Mouse (Mus musculus) adrenal gland, postnatal 25 days (tissue): ENCODE results near the gene Cmbl. TPM values are rescaled to one million over a fixed set of nuclear protein-coding genes. Genes with fewer than 3 reads are reported as not detected.

ENCODE experiments used
- DNase-seq: peaks from one replicate; pipeline ENCODE4 v3.0.0; 2021; ENCODE audit warnings: mixed read lengths
- total RNA-seq: library from RNA; stranded (reverse); gene quantifications from 2 replicates; pipeline ENCODE4 v1.2.3, GENCODE M21; 2021

The Cmbl gene
- total RNA-seq, 1 experiment from 2014 or later: 180 TPM

DNA sequence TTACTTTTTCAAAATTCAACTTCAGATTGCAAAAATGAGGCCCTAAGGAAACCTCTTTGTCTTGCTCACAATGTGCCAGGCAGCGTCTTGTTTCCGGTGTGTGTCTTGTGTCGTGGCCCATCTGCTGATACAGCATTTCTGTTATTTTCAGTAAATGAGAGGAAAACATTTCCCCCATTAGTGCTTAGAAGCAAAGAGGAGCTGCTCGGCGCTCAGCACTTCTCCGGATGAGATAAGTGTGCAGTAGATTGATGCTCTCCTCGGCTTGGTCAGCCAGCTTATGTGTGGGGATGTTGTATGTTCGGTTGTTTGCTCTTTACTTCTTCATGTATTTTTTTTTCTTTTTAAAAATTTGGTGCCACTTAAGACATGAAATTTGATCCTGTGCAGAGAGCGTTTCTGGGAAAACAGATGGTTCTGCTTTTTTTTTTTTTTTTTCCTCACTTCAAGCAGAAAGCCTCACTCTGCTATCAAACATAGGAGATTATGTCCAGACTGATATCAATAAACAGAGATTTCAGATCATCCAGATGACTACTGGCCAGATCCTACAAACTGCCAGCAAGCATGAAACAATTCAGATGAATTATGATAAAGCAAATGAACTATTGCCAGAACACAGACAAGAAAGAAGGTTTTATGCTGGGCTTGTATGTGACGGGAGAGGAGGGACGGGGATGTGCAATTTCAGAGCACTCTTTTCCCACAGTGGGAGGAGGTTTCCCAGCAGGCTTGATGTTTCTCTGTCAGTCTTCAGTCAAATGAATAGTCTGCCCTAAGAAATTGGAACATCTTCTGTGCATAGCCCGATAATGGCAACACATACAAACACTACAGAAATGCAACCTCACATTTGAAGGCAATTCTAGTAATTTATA lies 62.3 kb downstream of the Cmbl start:
- DNase-seq: no peak

DNA sequence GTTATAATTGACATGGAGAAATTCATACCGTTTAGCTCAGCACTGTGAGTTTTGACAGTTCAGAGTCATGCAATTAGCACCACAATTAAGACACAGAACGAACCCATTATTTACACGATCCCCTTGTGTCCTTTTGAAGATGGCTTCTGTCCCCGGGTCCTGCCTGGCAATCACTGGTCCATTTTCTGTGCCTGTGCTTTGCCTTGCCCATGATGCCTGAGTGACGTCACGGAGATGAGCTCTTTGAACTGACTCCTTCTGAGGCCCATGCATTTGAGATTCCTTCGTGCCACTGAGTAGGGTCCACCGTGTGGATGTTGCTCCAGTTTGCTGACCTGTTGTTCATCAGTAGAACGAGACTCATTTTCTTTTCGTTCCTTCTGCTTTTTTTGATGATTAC lies 63.0 kb downstream of the Cmbl start:
- DNase-seq: no peak

DNA sequence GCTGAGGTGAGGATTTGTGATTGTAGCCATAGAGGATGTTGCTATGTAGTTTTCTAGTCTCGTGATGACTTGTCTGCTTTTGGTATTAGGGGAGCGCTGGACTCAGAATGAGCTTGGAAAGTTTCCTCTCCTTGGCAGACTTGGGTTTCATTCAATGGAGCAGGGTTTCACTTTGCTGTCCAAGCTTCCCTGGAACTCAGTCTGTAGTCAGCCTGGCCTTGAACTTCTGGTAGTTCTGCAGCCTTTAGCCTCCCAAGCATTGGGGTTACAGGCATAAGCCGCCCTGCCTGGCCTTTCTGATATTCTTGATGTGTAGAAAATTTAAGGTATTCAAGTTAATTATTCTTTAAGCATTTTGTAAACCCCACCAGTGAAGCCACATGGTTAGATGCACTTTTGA lies 64.4 kb downstream of the Cmbl start:
- DNase-seq: no peak

DNA sequence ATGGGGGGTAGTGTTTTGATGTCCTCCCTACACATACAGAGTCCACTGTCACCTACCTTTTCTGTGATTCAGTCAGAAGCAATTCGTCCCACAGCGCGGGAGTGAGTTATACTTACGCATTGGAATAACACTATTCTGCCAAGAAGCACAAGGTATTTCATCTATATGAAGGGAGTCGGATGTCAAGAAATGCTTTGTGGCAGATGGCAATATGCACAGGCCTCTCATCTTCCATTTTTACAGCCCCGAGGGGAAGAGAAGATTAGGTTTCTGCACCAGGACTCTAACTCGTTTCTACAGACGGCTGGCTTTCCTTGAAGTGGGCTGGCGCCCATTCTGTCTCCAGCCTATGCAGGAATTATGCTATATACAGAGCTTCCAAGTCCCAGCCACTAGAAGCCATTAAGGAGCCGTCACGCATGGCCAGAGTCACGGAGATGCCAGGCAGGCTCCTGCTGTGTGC lies 66.2 kb downstream of the Cmbl start:
- DNase-seq: no peak

DNA sequence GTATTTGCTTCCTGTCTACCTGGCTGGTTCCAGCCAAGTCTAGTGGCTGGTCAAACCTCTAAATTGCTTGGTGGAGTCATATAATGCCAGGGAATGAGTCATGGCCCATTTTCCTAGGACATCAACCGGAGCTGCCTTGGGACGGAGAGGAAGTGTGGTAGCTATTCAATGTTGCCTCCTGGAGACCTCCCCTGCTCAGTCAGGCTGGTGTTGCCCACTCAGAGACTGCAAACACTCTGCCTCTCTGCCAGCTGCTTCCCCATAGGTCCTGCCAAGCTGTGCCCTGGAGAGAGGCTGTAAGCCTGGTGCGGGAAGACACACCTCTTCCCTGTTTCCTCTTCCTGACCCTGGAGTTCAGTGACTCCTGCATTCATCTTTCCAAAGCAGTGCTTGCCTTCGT lies 67.3 kb downstream of the Cmbl start:
- no peak for DNase-seq

DNA sequence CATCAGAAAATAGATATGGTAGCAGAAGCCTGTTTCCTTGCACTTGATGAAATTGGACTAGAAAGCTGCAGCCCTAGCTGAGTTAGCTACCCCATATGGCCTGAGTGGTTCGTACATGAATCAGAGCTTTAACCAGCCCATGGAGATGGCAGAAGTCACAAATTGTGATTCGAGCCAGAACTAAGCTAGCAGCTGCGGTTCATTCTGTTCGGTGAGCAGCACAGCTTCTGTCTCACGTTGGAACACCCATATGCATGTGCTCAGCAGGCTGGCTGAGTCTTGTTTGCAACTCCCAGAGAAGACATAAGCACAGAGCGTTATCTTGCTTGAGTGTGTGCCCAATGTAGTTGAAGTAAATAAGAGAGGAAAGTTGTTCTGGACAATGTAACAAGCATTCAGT lies 69.4 kb downstream of the Cmbl start:
- DNase-seq: no peak

DNA sequence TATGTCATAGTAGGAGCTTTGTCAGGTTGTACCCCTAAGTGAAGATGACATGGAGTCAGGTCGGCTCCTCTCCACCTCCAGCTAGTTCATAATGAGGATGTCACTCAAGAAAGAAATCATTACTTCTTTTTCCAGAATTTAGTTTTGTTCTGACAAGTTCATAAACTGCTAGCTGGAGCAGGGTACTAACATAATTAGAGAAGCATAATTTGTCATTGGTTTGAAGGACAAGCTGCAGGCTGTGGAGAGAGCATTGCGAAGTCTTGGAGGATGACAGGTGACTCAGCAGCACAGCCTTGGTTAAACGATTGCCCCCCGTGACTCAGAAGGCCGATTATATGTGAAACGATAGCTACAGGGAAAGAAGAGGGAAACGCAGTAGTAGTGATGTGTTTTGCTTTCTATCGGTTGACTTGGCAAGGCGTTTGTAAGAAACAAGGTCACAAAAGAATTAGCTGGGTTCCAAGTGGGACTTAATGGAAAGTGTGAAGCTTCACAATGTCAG lies 71.0 kb downstream of the Cmbl start:
- DNase-seq: peak; percentile 44

Other genes starting within 250 kb of the Cmbl start
- gene Ankrd33b, start 197.7 kb upstream of the Cmbl start, total RNA-seq: 0.82 and 1.5 TPM in 2 replicates
- gene Ropn1l, start 111.7 kb upstream of the Cmbl start, total RNA-seq: 2.0 and 3.6 TPM in 2 replicates
- 142 and 154 TPM in 2 replicates for gene March6, start 34.3 kb upstream of the Cmbl start, total RNA-seq
- 301 and 333 TPM in 2 replicates for gene Cct5, start 36.4 kb downstream of the Cmbl start, total RNA-seq
- 24.7 and 29.0 TPM in 2 replicates for gene Fam173b, start 36.5 kb downstream of the Cmbl start, total RNA-seq